Mouse (Mus musculus): ENCODE data around the gene Hsd11b2. TPM values are rescaled to one million over a fixed set of nuclear protein-coding genes. Genes with fewer than 3 reads are reported as not detected.
A peak's percentile ranks its signal among the peaks of the same experiment; 100 is the strongest.

Gene Hsd11b2
- total RNA-seq, 2 experiments from 2014 or later: 0.16 to 0.53 TPM

DNA sequence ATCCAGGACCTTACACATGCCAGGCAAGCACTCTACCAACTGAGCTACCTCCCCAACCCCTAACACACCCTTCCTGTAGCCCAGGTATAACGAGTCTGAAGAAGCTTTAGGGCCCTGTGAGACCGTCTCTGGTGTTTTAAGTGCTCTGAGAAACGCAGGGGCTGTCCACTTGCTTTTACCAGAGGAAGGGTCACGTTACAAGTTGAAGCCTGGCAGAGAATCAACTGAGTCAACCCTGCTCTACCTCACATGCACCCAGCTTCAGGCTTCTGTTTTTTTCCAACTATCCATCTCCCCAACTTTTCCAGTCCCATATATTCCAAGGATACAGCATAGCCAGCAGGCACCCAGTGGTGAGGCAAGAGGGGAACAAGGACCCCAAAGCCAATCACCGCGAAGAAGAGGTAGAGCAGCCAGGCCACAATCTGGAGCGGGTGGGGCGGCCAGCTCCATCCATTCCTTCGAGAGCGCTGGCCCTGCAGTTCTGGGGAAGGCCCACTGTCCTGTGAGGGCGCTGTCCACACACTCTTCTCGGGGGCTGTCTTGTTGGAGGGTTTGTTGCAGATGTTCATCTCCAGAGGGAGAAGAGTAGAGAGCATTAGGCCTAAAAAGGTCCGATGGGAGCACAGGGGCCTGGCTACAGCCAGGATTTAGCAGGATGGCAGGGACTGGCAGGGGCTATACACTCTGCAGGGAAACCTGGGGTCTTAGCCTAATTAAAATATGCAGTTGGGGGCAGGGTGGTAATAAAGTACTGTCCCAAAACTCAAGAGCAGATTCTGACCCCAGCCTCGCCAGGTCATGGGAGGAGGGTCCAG lies 35.1 kb upstream of the Hsd11b2 start:
- DNase-seq (ENCODE audit: low spot score in 2 of 2): no peak

DNA sequence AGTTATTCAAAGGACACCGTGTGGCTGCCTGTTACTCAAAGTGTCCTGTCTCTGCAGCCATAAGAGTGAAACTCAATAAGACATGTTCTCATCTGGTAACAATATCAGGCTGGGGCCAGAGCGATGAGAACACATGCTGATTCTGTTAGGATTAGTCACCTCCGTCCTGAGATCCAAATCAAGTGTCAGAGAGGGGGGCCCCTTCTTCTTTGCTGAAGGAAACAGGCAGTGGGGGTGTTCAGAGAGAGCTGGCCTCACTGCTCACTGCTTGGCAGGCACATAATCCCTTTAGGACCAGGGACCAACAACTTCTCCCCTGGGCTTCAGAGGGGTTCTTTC lies 34.6 kb upstream of the Hsd11b2 start:
- DNase-seq (ENCODE audit: low spot score in 2 of 2): no peak

DNA sequence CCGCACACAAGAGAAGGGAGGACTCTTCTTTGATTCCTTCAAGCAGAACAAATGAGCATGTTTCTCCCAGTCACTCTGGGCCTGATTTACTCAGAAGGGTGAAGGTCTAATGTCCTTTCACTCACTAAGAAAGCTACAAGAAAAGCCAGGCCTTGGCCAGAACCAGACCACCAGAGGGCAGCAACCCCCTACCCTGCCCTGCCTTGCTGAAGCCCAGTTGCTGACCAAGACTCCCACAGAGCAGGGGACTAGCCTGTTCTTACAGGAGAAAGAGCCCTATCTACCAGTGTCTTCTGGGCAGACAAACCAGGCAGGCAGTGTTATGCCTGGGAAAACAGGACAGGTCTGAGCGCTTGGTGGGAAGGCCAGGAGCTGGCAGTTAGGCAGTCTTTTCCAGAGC lies 34.2 kb upstream of the Hsd11b2 start:
- peak in 1 of 2 experiments; percentile 47 for DNase-seq (ENCODE audit: low spot score in 2 of 2)

DNA sequence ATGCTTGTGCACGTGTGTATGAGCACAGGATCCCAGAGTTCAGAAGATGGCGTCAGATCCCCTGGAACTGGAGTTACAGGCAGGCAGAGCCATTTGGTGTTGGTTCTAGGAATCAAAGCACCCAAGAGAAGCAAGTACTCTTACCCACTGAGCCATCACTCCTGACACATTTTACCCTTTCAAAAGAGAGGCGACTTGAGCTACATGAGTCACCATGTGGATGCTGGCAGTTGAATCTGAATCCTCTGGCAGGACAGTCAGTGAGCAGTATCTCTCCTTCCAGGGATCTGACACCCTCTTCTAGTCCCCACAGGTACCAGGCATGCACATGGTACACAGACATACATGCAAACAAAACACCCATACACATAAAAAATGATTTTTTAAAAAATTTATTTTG lies 30.5 kb upstream of the Hsd11b2 start:
- no peak for DNase-seq (ENCODE audit: low spot score in 2 of 2)

DNA sequence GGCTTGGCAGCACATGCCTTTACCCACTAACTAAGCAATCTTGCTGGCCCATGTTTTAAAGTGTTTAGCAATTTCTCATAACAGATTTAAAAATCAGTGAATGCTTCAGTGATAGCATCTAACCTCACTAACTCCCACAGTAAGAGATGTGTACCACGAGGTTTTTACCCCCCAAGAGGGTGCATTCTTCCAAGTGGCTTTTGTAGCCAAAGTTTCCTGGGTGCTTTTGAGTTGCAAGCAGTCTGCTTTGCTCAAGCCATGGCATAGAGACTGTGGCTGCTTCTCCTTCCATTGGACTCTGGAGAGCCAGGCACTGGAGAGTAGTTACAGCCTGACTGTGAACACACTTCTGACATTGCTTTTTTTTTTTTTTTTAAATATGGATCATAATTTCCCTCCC lies 29.3 kb upstream of the Hsd11b2 start:
- no peak for DNase-seq (ENCODE audit: low spot score in 2 of 2)

DNA sequence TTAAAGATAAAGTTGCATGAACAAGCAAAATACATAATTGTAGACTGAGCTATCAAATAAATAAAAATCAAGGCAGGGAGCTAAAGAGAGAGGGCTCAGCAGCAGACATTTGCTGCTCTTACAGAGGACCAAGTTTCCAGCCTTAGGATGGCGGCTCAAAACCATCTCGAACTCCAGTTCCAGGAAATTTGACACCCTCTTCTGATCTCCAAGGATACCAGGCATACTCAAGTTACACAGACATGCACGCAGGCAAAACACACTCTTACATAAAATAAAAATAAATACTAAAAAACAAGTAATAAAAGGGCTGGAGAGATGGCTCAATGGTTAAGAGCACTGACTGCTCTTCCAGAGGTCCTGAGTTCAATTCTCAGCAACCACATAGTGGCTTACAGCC lies 25.1 kb upstream of the Hsd11b2 start:
- no peak for DNase-seq (ENCODE audit: low spot score in 2 of 2)

DNA sequence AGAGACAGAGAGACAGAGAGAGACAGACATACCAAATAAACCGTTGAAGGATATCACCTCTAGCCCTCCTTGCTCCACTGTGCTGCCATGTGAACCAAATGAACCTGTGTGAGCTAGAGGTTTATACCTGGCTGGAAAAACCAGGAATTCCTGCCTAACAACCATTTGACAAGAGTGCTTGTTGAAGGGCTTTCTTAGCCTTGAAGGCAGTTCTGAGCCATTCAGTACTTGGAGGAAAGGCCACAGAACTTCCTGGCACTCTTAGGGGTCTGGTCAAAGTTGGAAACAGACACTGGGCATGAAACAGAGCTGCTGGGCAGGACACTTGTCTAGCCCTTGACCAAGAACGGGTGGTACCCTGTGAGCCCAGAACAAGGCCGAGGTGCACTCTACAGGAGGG lies 24.0 kb upstream of the Hsd11b2 start:
- no peak for DNase-seq (ENCODE audit: low spot score in 2 of 2)

DNA sequence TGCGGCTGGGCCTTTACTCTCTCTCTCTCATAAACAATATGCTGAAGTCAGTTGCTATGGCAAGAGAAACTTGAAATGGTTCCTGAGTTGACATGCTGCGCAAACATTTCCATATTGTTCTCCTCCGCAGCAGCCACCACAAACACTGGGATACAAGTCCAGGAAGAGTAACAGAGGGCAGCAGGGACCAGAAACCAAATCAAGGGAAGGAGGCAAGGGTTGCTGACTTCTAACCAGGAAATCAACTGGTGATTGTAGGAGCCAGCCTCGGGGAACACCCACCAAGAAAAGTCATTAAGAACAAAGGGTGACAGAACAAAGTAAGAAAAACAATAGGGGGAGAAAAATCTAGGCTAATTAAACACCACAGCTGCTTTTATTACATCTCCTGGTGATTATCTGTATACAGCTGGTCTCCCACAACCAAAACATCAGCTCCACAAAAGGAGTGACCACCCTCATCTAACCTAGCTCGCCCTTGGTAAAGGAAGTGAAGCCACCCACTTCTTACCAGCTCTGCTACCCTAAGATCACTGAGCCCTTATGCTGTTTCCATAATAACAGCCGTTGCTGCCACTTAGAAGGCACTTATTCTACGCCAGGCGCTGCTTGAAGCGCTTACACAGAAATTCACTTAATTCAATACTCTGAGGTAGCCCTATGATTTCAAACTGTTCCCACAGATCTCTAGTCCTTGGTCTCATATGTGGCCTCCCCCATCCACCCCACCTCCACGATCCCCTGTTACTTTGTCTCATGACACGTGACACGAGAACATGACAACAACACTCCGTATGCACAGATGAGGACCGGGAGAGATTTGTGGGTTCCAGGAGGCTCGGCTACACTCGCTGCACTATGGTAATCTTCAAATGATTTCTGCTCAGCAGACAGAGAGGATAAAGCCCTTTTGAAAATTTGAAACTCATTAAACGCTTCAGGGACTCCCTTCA lies 22.9 kb upstream of the Hsd11b2 start:
- DNase-seq (ENCODE audit: low spot score in 2 of 2): no peak

DNA sequence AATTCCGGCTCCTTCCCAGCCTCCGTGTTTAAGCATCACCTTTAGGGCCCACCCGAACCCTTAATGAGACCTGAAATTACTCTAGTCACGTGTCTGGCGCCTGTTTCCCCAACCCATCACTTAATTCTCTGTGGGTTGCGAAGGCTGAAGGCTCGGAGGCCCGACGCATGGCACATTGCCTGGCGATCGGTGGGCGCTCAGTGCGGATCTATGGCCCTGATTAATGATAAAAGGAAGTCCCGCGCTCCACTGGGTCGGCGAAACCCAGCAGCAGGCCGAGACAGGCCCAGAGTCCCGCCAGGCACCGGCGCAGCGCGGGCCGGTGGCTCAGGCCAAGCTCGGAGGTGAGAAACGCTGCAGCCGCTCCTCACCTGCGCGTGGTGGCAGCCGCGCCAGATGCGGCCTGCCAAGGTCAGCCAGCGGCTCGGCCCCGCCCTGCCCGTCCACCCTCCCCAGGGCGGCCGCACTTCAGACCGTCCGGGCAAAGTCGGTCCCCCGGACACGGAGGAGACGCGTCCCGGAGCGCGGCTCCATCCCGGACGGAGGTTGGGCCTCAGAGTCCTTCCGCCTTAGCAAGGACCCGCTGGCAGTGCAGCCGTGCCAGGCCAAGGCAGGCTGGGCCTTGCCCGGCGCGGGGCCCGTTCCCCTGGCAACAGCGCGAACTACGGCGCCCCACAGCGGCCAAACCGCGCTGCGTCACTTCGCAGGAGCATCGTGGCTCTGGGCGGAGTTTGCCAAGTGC lies 21.9 kb upstream of the Hsd11b2 start, which contains the start of gene Zdhhc1:
Gene Zdhhc1 (minus strand): TSS at position 464 of the 742 bp plus-strand sequence.
- peak; percentile 90 to 95 for DNase-seq (ENCODE audit: low spot score in 2 of 2)

DNA sequence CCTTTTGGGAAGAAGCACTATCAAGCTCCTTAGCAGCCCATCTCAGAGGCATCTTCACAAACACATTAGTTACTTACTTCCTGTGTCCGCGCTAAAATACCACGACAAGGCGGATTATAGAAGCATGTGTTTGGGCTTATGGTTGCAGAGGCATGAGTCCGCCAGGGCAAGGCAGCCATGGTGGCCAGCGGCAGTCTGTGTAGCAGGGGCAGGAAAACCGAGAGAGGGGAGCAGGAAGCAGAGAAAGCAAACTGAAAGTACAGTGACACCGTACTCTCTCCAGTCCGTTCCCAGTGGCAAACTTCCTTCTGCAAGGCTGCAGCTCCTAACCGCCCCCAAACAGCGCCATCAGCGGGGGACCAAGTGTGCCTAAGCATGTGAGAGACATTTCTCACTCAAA lies 18.8 kb upstream of the Hsd11b2 start:
- DNase-seq (ENCODE audit: low spot score in 2 of 2): no peak

DNA sequence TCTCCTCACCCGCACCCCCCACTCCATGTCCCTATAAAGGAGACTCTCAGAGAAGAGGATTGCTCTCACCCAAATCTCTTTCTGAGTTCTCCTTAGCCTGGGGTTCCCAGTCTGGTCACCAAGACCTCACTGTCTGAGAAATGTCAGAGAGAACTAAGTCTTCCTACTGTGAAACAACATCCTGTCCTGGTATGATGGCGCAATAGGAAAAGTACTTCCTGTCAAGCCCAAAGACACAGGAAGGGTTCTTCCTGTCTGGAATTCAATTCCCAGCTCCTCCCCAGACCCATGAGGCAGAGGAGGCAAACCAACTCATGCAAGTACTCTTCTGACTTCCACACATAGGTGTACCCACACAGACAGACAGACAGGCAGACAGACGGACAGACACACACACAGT lies 13.9 kb upstream of the Hsd11b2 start:
- no peak for DNase-seq (ENCODE audit: low spot score in 2 of 2)

DNA sequence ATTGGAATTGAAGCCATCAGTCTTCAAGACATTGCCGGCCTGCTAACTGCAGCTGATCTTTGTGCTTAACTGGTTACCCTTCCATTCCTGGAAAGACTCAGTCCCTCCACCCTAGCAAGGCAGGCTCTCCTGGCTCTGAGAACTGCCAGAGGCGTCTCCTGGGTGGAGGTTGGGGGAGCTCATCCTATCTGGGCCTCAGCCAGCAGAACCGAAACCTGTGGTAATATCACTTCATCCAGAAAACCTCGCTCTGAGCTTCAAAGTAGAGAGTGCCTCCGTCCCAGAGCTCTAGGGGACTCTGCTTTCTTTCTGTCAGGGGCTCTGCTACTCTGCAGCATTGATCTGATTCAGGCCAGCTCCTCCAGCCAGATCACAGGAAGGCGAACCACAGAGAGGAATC lies 11.6 kb upstream of the Hsd11b2 start:
- DNase-seq (ENCODE audit: low spot score in 2 of 2): no peak

DNA sequence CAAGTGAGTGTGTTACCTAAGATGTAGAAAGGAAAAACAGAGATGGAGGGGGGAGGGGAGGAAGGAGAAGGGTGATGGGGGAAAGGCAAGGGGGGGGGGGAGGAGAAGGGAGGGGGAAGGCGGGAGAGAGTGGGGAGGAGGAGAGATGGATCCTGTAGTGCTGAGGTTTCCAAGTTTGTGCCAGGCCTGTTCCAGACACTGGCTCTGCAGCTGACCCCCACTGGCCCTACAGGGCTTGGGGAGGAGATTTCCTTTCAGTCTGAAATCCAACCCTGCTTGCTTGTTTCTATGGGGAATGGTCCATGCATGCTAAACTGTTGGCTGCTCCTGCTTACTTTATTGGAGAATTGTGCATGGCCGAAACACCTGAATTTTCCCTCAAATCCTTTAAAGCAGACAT lies 9.8 kb upstream of the Hsd11b2 start:
- DNase-seq (ENCODE audit: low spot score in 2 of 2): no peak

DNA sequence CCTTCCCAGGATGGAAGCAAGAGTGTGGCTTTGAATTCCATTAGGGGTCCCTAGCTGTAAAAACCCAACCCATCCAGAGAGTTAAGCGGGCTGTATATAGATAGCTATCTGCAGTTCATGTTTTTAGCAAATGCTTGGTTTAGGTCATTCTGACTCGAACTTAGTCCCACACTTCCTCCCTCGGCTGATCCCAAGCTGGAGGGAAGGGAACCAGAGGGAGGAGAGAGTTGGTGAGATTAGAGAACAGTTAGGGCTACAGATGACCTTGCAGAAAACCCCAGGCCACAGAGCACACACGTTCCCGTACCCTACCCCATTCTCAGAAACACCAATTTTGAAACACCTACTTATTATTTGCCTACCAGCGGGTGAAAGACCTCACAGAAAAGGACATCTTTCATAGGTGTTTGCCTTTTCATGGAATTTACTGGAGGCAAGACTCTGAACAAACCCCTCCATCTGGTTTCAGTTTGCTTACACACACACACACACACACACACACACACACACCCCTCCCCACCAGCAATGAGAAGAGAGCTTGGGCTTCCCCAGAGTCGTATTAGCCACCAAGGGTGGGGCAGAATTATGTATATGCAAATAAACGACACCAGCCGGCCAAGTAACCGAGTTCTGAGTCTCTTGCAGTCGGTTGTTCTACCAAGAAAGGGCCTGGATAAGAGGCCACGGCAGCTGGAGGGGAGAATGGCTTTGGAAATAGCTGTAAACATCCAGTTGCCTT lies 8.4 kb upstream of the Hsd11b2 start:
- no peak for DNase-seq (ENCODE audit: low spot score in 2 of 2)

DNA sequence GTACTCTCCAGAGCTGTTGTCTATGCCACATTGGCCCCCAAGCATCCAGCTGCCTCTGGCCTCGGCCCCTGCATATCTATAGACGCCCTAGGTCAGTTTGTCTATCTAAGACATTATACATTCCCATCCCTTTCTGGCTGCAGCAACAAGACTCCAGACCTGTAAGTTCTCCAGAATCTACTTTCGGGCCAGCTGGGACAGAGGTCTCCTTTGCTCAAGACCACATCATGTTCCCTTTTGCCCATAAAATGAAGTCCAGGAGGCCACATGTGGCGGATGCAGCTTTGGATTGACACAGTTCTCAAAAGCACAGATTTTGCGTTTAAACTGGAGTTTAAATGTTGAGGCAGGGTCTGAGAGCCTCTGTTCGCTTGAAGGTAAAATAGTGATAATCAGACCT lies 4.4 kb upstream of the Hsd11b2 start:
- DNase-seq (ENCODE audit: low spot score in 2 of 2): no peak

DNA sequence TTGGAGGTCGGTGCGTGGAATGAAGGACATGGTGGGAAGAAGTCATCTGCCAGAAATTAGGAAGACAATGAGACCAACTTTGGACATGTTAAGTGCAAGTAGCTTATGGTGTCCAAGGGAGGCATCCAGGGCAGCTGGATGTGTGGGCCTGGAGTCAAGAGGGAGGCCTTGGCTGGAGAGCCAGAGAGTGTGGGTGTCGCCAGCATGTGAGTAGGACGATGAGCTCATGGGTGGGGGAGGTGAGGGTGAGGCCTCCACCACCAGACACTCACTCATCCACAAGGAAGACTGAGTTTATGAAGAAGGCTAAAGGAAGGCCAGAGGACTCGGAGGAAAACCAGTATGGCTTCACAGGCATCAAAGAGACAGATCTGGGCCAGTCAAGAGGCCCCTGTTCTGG lies 3.9 kb upstream of the Hsd11b2 start:
- peak in 1 of 2 experiments; percentile 51 for DNase-seq (ENCODE audit: low spot score in 2 of 2)

DNA sequence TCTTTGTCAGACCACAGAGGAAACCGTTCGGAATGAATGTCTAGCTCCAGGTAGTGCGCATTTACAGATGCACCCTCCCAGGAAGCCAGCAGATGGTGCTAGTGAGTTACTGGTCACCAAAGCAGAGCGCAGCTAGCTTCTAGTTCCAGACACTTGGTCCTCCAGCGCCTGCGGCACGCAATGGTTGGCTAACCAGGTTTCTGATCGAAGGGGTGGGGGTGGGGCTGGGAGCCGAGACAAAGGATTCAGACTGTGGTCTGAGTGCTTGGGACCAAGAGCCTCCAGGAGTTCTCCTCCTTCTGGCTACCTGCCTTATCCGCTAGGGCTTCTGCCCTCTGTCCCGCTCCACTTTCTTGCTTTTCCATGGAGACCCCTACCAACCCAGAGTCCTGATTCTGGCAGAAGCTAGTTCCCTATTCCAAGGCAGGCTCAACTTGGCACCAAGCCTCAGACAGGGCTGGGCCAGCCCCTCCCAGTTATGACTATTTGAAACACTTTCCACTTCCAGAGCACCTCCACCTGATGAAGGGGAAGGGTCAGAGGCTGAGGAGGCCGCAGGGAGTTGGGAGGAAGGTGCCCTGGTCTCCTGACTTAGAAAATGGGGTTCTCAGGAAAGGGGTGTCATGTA lies 2.4 kb upstream of the Hsd11b2 start:
- DNase-seq (ENCODE audit: low spot score in 2 of 2): peak; percentile 73

DNA sequence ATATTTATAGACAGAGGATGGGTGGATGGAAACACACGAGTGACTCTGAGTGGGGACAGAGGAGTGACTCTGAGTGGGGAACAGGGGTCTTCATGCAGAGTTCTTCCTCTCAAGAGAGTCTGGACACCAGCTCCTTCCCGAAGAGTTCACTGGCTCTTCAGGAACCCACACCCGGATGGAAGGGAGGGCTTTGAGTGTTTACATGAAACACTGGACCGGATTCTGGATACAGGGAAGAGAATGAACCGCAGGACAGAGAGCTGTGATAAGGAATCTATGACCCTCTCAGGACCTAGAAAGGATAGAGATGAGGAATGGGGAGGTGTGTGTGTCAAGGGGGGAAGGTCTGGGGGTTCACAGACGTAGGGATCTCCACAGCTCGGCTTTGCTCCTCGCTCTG lies 1.2 kb upstream of the Hsd11b2 start:
- DNase-seq (ENCODE audit: low spot score in 2 of 2): no peak

DNA sequence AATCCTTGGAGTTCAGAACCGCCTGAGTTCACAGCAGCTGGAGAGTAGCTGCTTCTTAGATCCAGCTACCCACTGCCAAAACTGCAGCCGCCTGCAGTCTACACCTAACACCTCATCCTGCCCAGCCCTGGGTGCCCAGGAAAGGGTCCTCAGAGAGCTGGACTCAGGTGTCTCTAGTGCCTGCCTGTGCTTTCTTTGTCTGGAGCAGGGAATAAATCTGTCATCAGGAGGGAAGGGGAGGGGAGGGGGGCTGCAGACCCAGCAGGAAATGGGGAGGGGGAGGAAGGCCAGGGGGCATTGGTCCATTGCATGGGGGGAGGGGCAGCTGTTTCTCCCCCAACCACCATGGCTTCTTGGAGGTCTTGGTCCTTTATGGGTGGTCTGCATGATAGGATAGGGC lies 1.0 kb downstream of the Hsd11b2 start:
- DNase-seq (ENCODE audit: low spot score in 2 of 2): no peak

DNA sequence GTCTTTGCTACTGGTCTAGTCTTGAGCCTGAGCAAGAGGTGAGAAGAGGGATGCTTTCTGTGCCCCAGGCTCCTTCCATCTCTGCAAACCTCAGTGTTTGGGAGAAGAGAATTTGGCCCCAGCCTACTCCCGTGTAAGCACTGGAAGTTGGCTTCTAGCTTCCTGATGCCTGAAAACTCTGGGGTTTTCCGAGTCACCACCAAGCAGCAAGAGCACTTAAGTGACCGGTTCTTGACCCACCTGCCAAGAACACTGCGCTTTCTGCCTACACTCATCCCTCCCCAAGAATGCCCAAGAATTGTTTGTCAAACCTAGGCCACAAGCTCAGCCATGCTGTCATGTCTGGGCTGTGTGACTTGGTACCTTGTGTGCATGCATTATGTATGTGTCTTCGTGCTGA lies 2.0 kb downstream of the Hsd11b2 start:
- no peak for DNase-seq (ENCODE audit: low spot score in 2 of 2)
